Mouse (Mus musculus) ES-Bruce4 (cell line): ENCODE results near the gene Tbc1d13.

Experiments used
- CTCF ChIP-seq: IDR thresholded peaks from one replicate; pipeline ENCODE4 v1.8.1; 2011; ENCODE audit warnings: low read depth, low read length
- EP300 ChIP-seq: IDR thresholded peaks from 2 replicates; pipeline ENCODE4 v1.6.1; 2011; ENCODE audit warnings: low read depth, low read length; ENCODE audit not compliant: insufficient read depth
- POLR2A ChIP-seq: IDR thresholded peaks from one replicate; pipeline ENCODE4 v1.8.1; 2011; ENCODE audit warnings: low read length; ENCODE audit not compliant: insufficient read depth

- no peak for TF ChIP-seq CTCF
- no peak for TF ChIP-seq POLR2A
- no peak for TF ChIP-seq EP300
Observed at GRCm38 (mm10) chr2:30182424-30182823, 48.9 kb downstream of the Tbc1d13 start.
